Mouse (Mus musculus): ENCODE data around the gene Ctu1.
A peak's percentile ranks its signal among the peaks of the same experiment; 100 is the strongest.
"Not testable (repeated sequence)": the region's sequence is repeated elsewhere in the genome, so short reads cannot be mapped to it uniquely, and the experiment has no call there.

Gene Ctu1

GRCm38 (mm10) chr7:43678517-43678916 is 6.7 kb downstream of the Ctu1 start:
- DNase-seq (ENCODE audit: low read depth in 1 of 2, low spot score in 2 of 2): no peak

GRCm38 (mm10) chr7:43680960-43681359 is 9.1 kb downstream of the Ctu1 start:
- DNase-seq (ENCODE audit: low read depth in 1 of 2, low spot score in 2 of 2): peak in 1 of 2 experiments; percentile 44

DNA sequence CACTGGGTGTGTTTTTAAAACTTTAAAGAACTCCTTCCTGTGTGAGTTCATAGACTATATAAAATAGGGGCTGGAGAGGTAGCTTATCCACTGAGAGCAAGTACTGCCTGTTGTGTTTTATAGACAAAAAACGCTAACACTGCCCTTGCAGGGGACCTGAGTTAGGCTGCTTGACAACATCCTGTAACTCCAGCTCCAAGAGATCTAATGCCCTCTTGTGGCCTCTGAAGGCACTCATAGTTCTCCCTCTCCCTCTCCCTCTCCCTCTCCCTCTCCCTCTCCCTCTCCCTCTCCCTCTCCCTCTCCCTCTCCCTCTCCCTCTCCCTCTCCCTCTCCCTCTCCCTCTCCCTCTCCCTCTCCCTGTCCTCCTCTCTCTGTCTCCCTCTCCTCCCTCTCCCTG is 10.7 kb downstream of the Ctu1 start:
- DNase-seq (ENCODE audit: low read depth in 1 of 2, low spot score in 2 of 2): not testable (repeated sequence)

DNA sequence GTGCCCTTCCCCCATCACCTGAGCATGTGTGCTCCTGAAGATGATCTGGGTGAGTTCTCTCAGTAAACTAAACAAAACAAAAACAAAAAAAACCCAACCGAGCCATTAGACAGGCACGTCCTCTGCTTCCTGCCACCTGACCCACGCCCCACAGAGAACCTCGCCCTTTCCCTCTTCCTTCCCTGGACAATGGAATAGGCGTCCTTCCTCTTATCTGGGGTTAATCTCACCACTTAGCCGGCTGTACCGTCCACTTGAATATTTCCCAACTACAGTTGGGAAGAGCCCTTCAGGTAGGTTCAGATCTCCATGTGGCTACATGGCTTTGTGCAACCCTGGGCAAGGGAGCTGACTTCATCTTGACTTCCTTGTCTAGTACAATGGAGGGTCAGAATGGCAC is 13.3 kb downstream of the Ctu1 start:
- DNase-seq (ENCODE audit: low read depth in 1 of 2, low spot score in 2 of 2): no peak

DNA sequence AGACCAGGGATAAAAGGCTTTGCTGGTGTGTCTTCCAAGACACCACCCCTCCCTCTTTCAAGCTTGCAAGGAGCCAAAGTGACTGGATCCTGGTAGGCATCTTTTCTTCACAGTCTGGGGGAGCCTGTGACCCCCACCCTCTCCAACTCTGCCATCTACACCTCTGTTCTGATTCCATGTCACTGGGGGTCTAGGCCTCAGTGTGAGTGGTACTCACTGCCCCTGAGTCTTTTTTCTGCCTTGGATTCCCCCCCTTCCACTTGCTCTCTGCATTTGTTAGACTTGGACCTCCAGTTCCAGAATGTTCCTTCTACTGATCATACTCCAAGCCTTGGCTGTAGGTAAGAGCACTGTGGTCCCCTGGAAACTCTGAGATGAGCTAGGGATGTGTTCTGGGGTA is 18.3 kb downstream of the Ctu1 start, which contains the start of gene Klk14:
Gene Klk14, plus strand, starts transcription at position 301 of the 400 bp plus-strand sequence.
- no peak for DNase-seq (ENCODE audit: low read depth in 1 of 2, low spot score in 2 of 2)

DNA sequence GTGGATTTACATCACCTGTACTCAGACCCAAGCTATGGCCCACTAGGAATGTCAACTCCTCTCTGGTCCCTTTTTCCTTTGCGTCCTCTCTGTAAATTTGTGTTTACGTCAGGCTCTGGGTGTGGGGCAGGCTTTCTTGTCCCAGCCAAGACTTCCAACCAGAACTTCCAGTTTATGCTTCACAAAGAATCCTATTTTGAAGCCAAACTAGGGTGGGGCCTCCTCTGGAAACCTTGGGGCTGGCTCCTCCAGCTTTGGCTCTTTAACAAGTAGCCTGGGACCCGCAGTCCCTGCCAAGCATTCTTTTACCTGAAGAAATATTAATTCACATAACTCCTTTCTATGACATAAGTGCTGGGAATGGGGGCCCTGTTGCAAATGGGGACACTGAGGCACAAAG is 38.2 kb downstream of the Ctu1 start:
- DNase-seq (ENCODE audit: low read depth in 1 of 2, low spot score in 2 of 2): no peak

- no peak for DNase-seq (ENCODE audit: low read depth in 1 of 2, low spot score in 2 of 2)
Observed at GRCm38 (mm10) chr7:43712267-43712666, 40.5 kb downstream of the Ctu1 start, which contains the start of gene Klk13. Gene Klk13, plus strand, starts transcription at chr7:43712567.

GRCm38 (mm10) chr7:43712917-43713316 is 41.1 kb downstream of the Ctu1 start:
- DNase-seq (ENCODE audit: low read depth in 1 of 2, low spot score in 2 of 2): no peak

DNA sequence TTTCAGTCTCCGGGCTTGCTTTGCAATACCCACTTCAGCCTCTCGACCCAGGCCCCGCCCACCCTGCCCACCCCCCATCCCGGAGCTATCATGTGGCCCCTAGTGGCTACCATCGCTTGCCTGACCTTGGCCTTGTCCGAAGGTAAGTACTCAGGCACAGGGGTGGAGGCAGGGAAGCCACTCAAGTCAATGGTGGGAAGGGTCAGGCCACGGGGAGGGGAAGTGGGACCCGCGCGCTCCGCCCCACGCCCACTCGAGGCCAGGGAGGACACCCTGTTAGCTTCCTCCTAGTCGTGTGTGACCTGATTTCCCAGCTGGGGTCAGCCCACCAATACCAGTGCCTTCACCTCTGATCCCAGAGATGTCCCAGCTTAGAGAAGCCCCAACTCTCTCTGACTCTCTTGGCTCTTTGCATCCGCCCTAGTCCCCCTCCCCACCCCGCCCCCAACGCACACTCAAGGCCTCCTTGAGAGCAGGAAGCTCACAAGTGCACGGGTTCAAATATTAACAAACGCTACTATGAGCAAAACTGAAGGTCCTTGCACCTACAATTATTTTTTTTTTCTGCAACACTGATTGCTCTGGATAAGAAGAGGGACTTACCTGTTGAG is 42.0 kb downstream of the Ctu1 start:
- DNase-seq (ENCODE audit: low read depth in 1 of 2, low spot score in 2 of 2): no peak
